Comparison of ENCODE assay signal across 8 mouse cellular contexts in the genomic region with DNA sequence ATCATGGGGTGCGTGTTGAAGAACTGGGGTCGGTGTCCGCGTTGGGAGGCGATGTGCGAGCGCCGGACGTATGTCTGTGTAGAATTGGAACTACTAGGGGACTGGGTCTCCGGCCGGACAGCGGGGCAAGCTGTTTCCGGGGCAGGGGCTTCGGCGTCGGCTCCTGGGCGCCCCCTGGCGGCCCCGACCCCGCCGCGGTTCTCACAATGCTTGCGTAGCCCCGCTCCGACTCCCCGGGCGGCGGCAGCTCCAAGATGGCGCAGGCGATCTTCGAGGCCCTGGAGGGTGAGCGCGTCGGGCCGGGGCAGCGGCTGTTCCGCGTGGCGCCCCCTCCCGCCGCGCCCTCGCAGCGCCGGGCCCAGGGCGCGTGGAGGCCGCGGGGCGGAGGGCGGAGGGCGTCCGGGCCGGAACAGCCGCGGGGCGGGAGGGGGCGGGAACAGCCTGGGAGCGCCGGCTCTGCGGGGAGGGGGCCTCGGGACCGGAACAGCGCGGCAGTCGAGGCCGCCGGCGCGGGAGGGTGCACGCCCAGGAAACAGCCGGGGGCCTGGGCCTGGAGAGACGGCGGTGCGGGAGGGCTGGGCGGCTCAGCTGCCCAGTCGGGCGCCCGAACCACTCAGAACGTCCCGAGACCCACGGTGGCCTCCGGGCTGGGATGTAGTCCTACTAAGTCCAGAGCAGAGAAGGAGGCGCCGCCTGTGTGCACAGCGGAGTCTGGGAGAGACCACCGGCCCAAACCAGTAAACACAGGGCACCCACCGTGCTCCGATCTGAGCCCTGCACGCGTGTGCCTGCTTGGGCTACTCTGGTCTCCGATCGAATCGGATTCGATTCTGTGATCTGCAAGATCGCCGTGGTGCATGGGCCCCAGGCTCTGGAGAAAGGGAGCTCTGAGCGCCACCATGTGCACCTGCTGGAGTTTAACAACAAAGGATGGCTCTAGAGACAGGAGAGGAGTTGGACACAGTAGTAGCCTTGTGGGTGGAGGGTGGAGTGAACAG. TPM values are rescaled to one million over a fixed set of nuclear protein-coding genes. Genes with fewer than 3 reads are reported as not detected.
DNase-seq lines count a peak whose midpoint lies in the region; ATAC-seq lines count a peak whose summit lies in the region.

Zfp341 (plus strand) TSS at position 180 of the 998 bp plus-strand sequence.
4930519P11Rik (minus strand) TSS at position 320 of the 998 bp plus-strand sequence.

- no peaks in the 10 kb centered on the region for H3K36me3 ChIP-seq in embryonic facial prominence, embryonic 12.5 days
- H3K36me3 ChIP-seq in limb, embryonic 12.5 days: no peaks in the 10 kb centered on the region
- H3K36me3 ChIP-seq in midbrain, embryonic 14.5 days (ENCODE audit: control insufficient read depth, insufficient read depth, low read length): 0 out of 2 replicates have a peak, but pooled peaks cover 3% of the 10 kb centered on the region

- no peaks in the 10 kb centered on the region for H3K9me3 ChIP-seq in embryonic facial prominence, embryonic 12.5 days
- H3K9me3 ChIP-seq in limb, embryonic 12.5 days: no peaks in the 10 kb centered on the region
- H3K9me3 ChIP-seq in midbrain, embryonic 14.5 days (ENCODE audit: control insufficient read depth, low read length): no peaks in the 10 kb centered on the region

- peak within 1 kb of the TSS; percentile 54 for H3K4me3 ChIP-seq in embryonic facial prominence, embryonic 12.5 days
- peak within 1 kb of the TSS; percentile 55 for H3K4me3 ChIP-seq in limb, embryonic 12.5 days (replicated peaks)
- H3K4me3 ChIP-seq in midbrain, embryonic 14.5 days (replicated peaks; ENCODE audit: low read depth, low read length): peak within 1 kb of the TSS; percentile 42

- under 1% methylated on average over 92 of the region's 98 CpGs for WGBS in embryonic facial prominence, embryonic 12.5 days
- WGBS in limb, embryonic 12.5 days: under 1% methylated on average over 96 of the region's 98 CpGs
- under 1% methylated on average over 88 of the region's 98 CpGs for WGBS in midbrain, embryonic 14.5 days

- peak within 1 kb of the TSS; percentile 95 for H3K27ac ChIP-seq in embryonic facial prominence, embryonic 12.5 days
- H3K27ac ChIP-seq in limb, embryonic 12.5 days: peak within 1 kb of the TSS; percentile 96
- H3K27ac ChIP-seq in midbrain, embryonic 14.5 days (replicated peaks; ENCODE audit: low read depth, low read length): peak within 1 kb of the TSS; percentile 95

- H3K4me1 ChIP-seq in embryonic facial prominence, embryonic 12.5 days: peaks cover 3% of the 10 kb centered on the region; the same call in 1 of the 2 replicates
- peaks cover 8% of the 10 kb centered on the region for H3K4me1 ChIP-seq in limb, embryonic 12.5 days (replicated peaks)
- peaks cover 13% of the 10 kb centered on the region for H3K4me1 ChIP-seq in midbrain, embryonic 14.5 days (ENCODE audit: control insufficient read depth, insufficient read depth, low read length)

- ATAC-seq in embryonic facial prominence, embryonic 12.5 days (ENCODE audit: insufficient number of reproducible peaks, insufficient read depth, low FRiP score, low TSS enrichment): peak; percentile 95
- peak; percentile 92 for ATAC-seq in limb, embryonic 12.5 days (ENCODE audit: insufficient number of reproducible peaks, insufficient read depth, low FRiP score, low TSS enrichment, low read depth)
- peak; percentile 95 for ATAC-seq in midbrain, embryonic 14.5 days (ENCODE audit: low FRiP score, low TSS enrichment)

- peak within 1 kb of the TSS; percentile 69 for H3K9ac ChIP-seq in embryonic facial prominence, embryonic 12.5 days
- peak within 1 kb of the TSS; percentile 75 for H3K9ac ChIP-seq in limb, embryonic 12.5 days (replicated peaks)
- peak within 1 kb of the TSS; percentile 57 for H3K9ac ChIP-seq in midbrain, embryonic 14.5 days (replicated peaks; ENCODE audit: low read length)

- H3K27me3 ChIP-seq in embryonic facial prominence, embryonic 12.5 days: 0 out of 2 replicates have a peak, but pooled peaks cover under 1% of the 10 kb centered on the region
- H3K27me3 ChIP-seq in limb, embryonic 12.5 days: peaks cover 6% of the 10 kb centered on the region; the same call in 1 of the 2 replicates
- no peaks in the 10 kb centered on the region for H3K27me3 ChIP-seq in midbrain, embryonic 14.5 days (ENCODE audit: control insufficient read depth, insufficient read depth, low read length)

- DNase-seq in 3T3-L1 (ENCODE audit: low read depth, low spot score): peak; percentile 82
- DNase-seq in adrenal gland, postnatal 25 days: peak; percentile 88
- peak; percentile 88 to 94 for DNase-seq in heart, adult 18-20 months
- peak; percentile 90 for DNase-seq in kidney, adult 18-20 months
- peak; percentile 96 for DNase-seq in midbrain, embryonic 14.5 days
- DNase-seq in spleen, adult 12 weeks (ENCODE audit: low spot score): peak; percentile 78

- peak within 1 kb of the TSS; percentile 60 for H3K4me2 ChIP-seq in embryonic facial prominence, embryonic 12.5 days (replicated peaks)
- peak within 1 kb of the TSS; percentile 67 for H3K4me2 ChIP-seq in limb, embryonic 12.5 days
- peak within 1 kb of the TSS; percentile 56 for H3K4me2 ChIP-seq in midbrain, embryonic 14.5 days (ENCODE audit: low read length)

RNA-seq across cellular contexts. Expression of gene Zfp341, which starts in this region (rescaled TPM):
- total RNA-seq in adrenal gland, postnatal 25 days (2021): 3.3 and 3.6 TPM in 2 replicates
- polyA plus RNA-seq in embryonic facial prominence, embryonic 12.5 days (2016; fragmentation: Nextera tagmentation; extraction: Ambion mirVana): 1.4 and 1.7 TPM in 2 replicates
- total RNA-seq in heart, adult 18-20 months (2021): 1 to 10 TPM; 2.6 to 2.8 TPM
- polyA plus RNA-seq in limb, embryonic 12.5 days (2016; fragmentation: Nextera tagmentation; extraction: Ambion mirVana): 1.3 and 1.5 TPM in 2 replicates
- polyA plus RNA-seq in midbrain, embryonic 14.5 days (2014; fragmentation: Nextera tagmentation; extraction: Ambion mirVana): 2.2 and 2.6 TPM in 2 replicates

RNA-seq across cellular contexts. Expression of gene 4930519P11Rik, which starts in this region (rescaled TPM):
- total RNA-seq in adrenal gland, postnatal 25 days (2021): 1.2 TPM in 1 of 2 replicates, not detected in the other
- polyA plus RNA-seq in embryonic facial prominence, embryonic 12.5 days (2016; fragmentation: Nextera tagmentation; extraction: Ambion mirVana): 0.49 and 1.1 TPM in 2 replicates
- under 1 TPM in 1 of 2 experiments, not detected in 1; 0.60 TPM for total RNA-seq in heart, adult 18-20 months (2021)
- polyA plus RNA-seq in limb, embryonic 12.5 days (2016; fragmentation: Nextera tagmentation; extraction: Ambion mirVana): not detected in 2 replicates
- polyA plus RNA-seq in midbrain, embryonic 14.5 days (2014; fragmentation: Nextera tagmentation; extraction: Ambion mirVana): 0.50 and 1.6 TPM in 2 replicates

Comparison
In these comparisons a context has a peak if more than half of its experiments do, and no peak if none do; other contexts are left out.
1. Peak in every context shown above with its lines: DNase-seq, ATAC-seq, H3K4me3 ChIP-seq and H3K27ac ChIP-seq.